Mouse (Mus musculus) MN1 (cell line): ENCODE results near the gene Sinhcaf.
"Not testable (repeated sequence)": the region's sequence is repeated elsewhere in the genome, so short reads cannot be mapped to it uniquely, and the experiment has no call there.

ENCODE experiments used
- DNase-seq: peaks from one replicate; pipeline ENCODE4 v3.0.0-alpha.2; 2016; ENCODE audit warnings: low spot score

Gene Sinhcaf

DNA sequence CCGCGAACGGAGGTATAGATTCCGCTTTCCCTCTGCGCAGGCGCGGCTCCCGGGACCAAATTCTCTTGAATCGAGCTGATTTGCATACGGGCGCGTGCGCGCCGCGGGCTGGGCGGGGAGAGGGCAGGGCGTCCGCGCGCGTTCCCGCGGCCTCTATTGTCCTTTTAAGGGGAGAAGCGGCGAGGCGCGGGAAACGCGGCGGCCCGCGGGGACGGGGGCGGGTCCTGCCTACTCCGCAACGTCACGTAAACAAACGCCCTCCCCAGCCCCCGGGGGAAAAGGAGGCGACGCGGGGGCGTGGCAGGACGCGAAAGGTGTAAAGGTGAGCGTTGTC is at the start of gene Sinhcaf:
Gene Sinhcaf, minus strand, starts transcription at position 59 of the 334 bp plus-strand sequence.
- DNase-seq = peak; percentile 97

DNA sequence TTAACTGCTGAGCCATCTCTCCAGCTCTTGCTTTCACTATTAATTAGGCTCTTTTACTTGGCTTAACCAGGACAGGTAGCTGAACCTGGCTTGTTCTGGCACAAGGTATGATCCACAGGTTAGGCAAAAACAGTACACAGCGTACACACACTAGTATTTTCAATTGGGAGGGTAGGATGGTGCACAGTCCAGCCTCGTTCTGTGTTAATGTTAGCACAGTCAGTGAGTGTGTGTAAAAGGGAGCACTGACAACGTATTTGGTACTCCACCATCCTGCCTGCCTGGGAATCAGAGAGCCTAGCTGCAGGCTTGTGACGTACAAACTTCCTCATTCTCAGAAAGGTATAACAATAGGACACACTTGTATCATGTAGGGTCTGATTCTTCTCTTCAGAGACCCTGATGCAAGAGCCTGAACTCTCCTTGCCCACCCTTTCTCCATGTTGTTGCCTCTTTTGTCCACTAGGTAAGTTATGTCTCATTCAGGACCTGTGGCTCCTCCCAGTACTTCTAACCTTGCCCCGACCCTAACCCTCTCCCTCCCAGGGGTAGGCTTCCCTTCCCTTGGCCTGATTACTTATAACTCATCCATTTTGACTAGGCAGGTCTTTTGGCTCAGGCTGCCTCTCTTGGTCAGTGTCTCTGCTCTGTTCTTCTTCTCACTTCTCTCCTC is 48.2 kb upstream of the Sinhcaf start:
- no peak for DNase-seq

DNA sequence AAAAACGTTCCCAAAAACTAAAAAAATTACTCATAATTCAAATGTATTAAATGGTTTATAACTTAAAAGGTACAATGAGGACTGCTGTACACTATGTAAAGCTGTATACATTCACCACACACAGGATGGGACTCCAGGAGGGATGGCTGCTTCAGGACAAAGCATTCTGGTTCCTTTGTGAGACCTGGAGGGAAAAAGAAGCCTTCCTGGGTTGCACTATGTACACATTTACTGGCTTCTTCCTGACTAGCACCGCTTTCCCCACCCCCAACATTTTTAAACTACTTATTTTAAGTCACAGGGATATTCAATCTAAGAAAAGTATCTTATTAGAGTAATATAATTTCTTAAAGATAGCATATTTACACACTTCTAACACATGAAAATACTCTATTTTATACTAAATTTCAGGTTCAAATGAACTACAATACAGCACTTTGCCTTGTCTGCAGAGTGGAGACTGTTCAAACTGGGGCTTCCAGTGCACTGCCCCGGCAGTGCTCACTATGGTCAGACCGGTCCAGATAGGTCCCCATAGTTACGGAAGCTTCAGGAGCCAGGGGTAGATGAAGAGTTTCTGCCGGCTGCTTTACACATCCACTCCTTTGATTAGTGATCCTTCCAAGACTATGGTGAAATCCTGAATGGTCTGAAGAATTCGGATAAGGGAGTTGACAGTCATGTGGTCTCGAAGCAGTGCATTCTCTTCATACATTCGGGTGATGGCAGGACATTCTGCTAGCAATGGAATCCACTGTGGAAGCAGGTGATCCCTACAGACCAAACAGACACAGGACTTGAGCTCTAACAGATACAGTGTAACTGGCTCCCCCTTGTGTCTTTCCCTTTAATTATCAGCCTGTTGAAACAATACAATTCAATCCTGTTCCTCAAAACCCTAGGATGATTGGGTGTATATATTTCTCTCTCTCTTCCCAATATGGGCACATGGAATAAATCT is 47.1 kb upstream of the Sinhcaf start:
- DNase-seq = peak; percentile 42

DNA sequence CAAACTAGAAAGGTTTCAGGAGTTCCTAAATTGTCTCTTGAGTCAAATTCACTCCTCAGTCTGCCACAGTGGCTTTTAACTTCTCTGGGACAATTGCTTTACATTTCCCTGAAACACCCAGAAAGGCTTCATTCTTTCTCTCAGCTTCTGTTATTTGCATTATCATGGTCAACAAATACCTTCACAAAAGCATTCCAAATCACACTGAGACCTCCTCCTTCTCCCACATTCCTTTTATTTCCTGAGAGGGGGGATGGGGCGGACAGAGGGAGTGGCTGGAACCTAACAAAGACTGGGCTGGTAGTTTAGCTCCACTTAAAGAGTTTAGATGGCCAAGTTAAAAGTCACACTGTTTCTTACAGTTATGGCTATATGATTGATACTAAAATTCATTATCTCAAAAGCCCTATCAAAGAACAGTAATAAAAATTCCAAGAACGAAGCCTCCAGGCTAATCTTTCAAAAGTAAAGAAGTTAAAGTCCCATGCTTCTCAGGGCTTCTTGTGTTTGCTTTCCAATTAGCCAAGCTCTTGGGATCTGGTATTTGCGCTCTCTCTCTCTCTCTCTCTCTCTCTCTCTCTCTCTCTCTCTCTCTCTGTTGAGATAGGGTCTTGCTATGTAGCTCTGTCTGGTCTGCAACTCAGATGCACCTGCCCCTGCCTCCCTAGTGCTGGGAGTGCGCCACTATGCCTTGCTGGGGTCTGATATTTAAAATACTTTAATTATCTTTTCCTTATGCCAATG is 46.3 kb upstream of the Sinhcaf start:
- no peak for DNase-seq

DNA sequence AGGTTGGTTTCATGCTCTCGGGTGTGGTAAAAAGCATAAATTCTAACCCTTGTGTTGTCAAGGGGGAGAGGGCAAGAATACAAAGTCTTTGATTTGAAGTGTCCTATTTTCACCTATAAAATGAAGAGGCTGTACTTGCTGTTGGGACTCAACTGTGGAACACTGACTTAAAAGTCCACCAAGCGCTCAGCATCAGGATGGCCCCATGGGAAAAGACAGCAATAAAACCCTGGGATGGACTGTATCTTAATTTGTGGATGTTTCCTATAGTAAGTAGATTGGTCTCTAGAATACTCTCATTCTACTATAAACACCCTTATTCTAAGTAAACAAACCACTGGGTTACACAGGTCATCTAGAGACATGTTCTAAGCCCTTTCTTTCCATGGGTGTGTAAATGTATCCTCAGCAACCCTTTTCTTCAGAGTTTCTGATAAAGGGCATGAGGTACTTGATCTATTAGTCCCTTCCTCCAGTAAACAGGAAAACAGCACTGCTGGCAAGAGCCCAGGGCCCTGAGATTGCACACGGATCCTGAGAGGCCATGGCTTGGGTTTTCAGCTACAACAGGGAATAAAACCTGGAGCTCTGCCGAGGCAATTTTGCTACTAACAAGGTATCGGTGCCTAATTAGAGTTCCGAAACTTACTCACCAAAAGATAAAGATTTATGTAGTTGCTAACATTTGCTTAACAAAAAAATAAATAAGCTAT is 45.5 kb upstream of the Sinhcaf start:
- DNase-seq = no peak

DNA sequence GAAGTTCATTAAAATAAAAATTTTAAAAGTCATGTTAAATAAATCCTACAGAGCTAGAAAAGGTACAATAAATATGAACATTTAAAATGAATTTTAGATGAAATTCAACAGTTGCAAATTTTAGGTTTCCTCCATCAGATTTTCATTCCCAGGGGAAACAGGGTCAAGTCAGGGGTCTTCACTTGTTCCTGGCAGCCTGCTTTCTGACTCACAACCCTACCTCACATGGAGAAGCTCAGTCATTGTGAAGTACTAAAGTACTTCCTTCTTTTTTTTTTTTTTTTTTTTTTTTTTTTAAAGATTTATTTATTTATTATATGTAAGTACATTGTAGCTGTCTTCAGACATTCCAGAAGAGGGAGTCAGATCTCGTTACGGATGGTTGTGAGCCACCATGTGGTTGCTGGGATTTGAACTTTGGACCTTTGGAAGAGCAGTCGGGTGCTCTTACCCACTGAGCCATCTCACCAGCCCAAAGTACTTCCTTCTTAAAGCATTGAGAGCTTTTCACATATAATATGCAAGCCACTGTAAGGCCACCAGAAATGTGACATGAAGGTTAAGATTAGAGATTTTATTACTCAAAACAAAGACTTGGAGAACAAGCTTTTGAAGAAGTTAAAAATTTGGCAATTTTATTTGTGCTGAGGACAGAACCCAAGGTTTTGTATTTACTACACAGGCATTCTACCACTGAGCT is 43.7 kb upstream of the Sinhcaf start:
- not testable (repeated sequence) for DNase-seq

DNA sequence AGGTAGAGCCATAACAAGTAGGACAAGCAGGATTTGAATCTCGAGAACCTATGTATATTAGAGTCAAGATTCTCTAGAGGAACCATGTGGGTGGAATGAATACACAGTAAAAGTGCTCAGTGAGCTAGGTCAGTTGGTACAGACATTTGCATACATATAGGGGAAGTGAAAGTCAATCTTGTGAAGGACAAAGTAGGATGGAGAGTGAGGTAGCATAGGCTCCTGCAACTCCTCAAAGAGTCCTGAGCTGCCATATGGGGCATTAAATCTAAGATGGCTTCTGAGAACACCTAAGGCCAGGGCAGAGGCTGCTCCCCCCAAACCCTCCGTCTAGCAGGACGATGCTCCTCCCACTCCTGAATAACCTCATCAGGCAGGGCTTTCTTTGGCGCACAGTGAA is 39.7 kb upstream of the Sinhcaf start:
- no peak for DNase-seq

DNA sequence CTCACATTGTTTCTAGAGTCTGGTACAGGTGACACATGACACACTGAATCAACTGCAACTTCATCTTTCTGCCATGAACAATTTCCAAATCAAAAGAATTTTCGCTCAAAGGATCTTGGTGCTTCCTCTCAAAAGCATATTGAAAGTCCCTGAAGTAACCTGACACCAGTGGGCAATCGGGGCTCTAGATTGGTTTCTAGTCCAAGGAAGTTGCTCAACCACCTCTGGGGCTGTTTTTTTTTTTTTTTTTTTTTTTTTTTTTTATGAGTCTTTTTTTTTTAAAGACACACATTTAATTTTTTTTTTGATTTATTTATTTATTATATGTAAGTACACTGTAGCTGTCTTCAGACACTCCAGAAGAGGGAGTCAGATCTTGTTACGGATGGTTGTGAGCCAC is 34.2 kb upstream of the Sinhcaf start:
- DNase-seq = no peak

DNA sequence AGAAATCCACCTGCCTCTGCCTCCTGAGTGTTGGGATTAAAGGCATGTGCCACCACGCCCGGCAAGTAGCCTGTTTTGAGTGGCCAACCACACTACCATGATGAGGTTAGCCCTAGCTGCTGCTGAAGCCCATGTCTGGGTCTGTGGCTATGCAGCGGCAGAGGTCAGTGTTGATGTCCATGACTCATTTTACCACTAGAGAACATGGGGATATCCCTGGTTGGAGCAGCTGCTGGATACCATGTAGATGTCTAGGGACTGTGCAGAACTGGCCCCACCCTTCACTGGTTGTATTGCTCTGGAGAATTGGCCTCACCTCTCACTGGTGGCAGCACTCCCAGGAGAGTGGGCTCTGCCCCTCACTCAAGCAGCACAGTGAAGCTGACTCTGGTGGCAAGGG is 28.8 kb upstream of the Sinhcaf start:
- DNase-seq = no peak

DNA sequence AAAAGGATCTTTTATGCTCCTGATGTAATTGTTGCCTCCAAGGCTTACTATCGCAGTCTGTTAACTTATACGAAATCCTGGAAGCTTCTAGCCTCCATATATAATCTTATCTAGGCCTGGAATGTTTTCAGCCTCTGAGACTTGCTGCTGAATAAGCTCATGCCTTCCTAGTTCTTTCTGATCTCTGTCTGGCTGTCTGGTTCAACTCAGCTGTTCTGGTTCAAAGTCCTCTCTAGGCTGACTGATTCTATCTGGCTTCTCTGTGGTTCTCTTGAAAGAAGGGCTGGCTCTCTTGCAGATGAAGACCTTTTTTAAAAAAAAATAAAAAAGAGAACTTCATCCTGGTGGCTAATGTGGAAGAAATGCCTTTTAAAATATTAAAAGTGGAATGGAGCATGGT is 26.6 kb upstream of the Sinhcaf start:
- DNase-seq = no peak

DNA sequence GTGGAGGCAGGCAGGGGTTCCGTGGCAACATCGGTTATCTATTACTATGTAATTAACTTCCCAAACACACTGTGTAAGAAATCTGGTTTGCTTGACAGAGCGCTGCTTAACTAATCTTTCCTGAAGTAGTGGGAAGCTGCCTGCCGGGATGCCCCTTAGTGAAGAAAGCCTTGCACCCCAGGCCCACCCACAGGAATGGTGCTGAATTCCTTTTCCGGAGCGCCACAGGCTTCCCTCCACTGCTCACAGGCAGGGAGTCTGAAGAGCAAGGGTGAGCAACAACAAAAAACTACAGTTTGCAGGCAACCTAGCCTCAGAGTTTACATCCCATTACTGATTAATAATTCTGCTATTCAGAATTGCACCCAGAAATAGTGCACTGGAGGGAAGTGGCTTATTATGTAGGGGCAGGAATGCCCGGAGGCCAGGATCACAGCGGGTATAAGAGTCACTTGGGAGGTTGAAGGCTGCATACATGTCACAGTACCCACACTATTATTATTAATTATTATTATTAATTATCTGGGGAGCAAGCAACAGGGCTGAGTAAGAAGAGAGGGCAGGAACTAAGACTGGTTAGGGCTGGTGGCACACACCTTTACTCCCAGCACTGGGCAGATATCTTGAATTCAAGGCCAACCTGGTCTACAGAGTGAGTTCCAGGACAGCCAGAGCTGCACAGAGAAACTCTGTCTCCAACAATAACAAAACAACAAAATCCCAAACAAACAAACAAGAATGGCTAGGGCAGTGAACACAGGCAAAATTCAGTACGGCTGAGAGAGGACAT is 26.0 kb upstream of the Sinhcaf start:
- DNase-seq = no peak

DNA sequence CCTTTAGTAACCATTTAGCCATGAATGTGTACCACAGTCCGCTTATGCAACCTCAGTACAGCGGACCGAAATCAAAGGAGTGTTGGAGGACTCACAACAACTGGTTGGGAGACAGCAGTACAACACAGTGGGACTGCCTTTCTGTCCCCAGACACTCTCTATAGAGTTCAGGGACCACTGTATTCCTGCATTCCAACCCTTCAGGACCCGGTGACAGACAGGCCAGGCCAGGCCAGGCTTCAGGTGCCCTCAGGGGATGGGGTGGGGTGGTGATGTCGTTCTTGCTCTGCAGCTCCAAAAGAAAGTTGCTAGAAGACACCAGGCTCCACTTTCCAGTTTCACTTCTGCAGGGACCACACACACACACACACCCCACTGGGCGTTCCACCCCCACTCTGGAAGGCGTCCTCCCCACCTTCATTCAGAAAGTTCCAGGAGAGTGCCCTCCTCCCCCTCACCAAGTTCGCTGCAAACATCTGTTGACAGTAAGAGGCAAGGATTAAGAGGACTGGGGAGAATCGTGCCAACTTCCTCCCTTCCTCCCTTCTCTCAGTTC is 25.2 kb upstream of the Sinhcaf start:
- no peak for DNase-seq

DNA sequence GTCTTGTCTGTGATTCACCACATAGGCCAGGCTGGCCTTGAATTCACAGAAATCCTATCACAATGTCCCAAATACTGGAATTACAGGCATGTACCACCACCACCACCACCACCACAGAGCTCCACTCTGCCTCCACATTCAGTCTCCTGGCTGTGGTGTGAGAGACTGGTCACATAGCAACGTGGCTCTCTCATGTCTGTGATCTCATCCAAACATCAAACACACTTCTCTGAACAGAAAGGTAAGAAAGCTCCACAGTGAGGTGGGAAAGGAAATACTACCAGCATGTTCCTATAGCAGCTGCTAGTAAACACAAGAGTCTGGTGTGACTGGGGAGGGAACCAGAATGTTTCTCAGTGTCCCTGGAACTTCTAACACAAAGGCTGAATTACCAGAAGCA is 15.0 kb upstream of the Sinhcaf start:
- DNase-seq = no peak

DNA sequence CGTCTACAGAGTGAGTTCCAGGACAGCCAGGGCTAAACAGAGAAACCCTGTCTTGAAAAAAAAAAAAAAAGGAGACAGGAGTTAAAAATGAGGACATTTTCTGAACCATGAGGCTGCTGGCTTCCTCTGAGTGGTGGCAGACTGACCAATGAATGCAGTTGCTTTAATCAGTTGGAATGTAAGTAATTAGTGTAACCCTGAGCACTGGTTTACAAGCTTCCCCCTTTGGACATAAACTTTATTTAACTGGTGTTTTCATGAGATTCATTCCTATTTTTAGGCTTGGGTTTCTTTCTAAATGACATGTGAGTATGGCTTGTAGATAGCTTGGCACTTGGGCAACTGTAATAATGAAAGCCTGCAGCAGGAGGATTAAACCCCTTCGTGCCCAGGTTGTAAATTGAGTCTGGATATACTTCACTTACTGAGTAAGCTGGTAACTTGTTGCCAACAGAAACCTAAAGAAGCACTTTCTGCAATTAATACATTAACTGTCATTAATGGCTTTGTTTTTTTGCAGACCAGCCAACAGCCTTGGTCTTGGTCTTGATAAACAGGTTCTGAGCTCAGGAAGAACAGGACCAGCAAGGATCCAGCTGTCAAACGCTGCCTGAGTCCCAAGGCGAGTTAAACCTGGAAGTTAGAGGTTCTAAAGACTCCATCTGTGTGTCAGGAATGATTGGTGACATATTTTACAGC is 13.4 kb upstream of the Sinhcaf start:
- DNase-seq = no peak

DNA sequence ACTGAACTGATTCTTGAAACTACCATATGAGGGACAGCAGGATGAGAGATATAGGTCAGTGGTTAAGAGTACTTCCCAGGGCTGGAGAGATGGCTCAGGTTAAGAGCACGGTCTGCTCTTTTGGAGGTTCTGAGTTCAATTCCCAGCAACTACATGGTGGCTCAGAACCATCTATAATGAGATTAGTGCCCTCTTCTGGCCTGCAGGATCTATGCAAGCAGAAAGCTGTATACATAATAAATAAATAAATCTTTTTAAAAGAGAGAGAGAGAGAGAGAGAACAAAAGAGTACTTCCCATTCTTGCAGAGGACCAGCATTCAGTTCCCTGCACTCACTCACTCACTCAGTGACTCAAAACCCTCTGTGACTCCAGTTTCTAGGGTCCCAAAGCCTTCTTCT is 12.4 kb upstream of the Sinhcaf start:
- DNase-seq = no peak

DNA sequence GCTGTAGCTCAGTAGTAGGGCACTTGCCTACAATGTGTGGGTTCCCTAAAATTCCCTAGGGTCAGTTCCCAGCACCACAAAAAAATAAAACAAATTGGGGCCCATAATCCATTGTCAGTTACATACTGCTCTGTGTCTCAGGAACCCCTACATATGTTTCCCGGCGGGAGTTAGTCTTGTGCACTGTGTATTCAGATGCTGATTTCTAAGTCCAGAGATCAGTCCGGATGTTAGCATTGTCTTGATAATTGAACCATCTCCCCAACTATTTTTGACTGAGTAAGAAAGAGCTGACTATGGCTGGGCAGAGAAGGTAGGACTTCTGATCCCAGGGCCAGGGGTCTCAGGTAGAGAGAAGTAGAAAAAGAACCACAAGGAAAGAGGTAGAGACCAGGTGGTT is 10.8 kb upstream of the Sinhcaf start:
- DNase-seq = no peak

DNA sequence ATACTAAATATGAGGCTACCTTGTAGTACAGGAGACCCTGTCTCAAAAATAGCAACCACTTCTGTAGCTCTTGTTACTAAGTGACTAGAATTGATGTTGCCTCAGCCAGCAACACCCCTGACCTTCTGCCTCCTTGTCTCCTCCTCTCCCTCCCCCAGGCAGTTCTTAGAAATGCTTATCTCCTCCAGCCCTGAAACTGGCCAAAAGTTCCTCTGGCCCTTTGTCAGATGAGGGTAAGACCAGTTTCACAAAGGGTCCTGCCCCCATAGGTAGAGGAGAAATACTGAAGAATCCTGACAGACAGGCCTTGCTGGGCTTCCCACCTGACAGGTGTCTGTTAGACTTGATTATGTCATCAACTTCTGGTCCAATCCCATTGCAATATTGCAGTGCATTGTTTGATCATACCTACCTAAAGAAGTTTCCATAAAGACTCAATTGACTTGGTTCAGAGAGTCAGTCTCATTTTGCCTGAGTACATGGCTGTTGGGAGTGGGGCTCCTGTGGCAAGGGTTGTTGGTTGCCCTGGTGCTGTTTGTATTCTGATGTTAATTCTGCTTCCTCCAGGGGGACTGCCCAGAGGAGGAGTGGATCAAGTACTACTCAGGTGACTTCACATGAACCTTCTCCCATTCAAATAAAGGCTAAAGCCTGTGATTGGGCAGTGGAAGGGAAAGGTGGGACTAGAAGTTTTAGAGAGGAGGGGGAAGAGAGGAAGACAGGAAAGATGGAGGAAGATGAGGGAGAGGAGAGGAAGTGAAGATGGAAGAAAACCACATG is 9.6 kb upstream of the Sinhcaf start:
- DNase-seq = no peak

DNA sequence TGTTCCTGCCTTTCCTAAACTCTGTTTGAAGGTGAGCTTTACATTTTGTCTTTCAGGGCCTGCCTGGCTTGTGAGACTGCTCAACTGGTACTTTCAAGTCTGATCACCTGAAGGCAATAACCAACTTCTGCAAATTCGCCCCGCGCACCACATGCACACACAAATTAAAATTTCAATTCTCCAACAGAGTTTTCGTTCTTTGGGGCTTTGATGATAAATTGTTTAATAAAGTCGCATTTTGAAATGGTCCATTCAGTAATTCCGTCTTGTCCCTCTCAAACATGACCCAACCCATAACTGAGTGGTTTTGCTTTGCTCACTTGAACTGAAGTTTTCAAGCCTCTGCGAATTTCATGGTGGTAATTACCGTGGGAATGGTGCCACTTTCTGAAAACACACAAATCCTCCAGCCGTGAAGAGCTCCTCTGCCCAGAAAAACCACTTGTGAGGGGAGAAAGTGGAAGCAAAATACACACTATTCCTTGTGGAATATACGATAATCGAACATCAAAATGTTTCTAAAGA is 676 bp upstream of the Sinhcaf start:
- no peak for DNase-seq
